Mouse (Mus musculus) bone marrow, adult 2 months (tissue): ENCODE measurements at regions not wholly inside any gene's neighbourhood (a gene's known extent, or its start where the extent isn't known, plus 50 kb on each side); places are given as distances from the start of the nearest gene placed in this dataset.
A peak's percentile ranks its signal among the peaks of the same experiment; 100 is the strongest.

ENCODE experiments used
- H3K27ac ChIP-seq: fragments of 200-500 bp; 2 replicates; pipeline ENCODE4 v1.5.1; 2012; ENCODE audit warnings: low read depth, mild to moderate bottlenecking, control low read depth, inconsistent platforms, low read length; ENCODE audit not compliant: control insufficient read depth, poor library complexity, insufficient read depth
- H3K4me1 ChIP-seq: fragments of 200-500 bp; 2 replicates; pipeline ENCODE4 v1.6.1; 2011; ENCODE audit warnings: low read length; ENCODE audit not compliant: control insufficient read depth, insufficient read depth
- H3K4me3 ChIP-seq: fragments of 200-500 bp; replicated peaks from 2 replicates; pipeline ENCODE3; 2011; ENCODE audit warnings: mild to moderate bottlenecking, low read depth, low read length, control low read depth; ENCODE audit not compliant: control insufficient read depth
- CTCF ChIP-seq: fragments of 200-500 bp; IDR thresholded peaks from 2 replicates; pipeline ENCODE4 v1.5.1; 2011; ENCODE audit warnings: low read length, control low read depth; ENCODE audit not compliant: control insufficient read depth, insufficient read depth
- POLR2A ChIP-seq: fragments of 200-500 bp; IDR thresholded peaks from 2 replicates; pipeline ENCODE4 v1.6.1; 2011; ENCODE audit warnings: low read depth, mild to moderate bottlenecking, control low read depth, low read length, borderline replicate concordance; ENCODE audit not compliant: control insufficient read depth
- WGBS: fragments of 180-500 bp; shearing (Covaris S2); methylation state at CpG from one replicate; pipeline ENCODE4 v1.1.7; 2018; 5-methylcytosine and 5-hydroxymethylcytosine counted together

DNA sequence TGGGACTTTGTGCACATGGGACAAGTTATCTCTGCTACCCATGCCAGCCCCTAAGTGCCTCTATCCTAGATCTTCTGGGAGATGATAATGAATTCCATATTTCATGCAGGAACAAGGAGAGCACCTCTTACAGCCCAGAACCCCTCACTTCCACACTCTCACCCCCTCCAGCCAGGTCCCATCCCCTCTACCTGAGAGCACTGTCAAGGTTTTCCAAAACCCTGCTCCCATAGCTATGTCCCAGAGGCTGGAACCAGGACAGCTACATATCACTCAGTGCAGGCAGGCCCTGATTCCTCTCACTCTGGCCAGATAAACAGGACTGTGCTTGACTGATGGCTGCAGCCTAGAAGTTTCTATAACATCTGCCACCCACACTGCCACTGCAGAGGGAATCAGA, 125.3 kb upstream of the Irx4 start:
- Histone ChIP-seq H3K27ac (no peak overlapping the region), H3K4me3 (no peak overlapping the region), H3K4me1 (no peaks in the 10 kb centered on the region)
- TF ChIP-seq CTCF (no peak), POLR2A (no peak)

DNA sequence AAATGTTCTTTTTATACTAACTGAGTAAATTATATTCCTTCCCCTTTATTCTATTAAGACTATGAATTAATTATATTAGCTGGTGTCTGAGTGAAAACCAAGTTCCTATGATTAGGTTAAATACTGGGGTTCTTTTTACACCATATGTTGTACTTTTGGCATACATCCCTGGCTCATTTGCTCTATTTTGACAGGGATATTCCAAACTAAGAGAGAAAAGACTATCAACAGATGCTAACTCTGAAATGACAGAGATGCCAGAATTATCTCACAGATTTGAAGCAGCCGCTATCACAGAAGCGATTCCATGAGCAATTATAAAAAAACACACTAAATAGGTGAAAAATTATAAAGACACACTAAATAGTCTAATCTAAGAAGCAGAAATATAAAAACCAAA, 119.0 kb upstream of the Irx4 start:
- no peak overlapping the region for H3K27ac ChIP-seq

DNA sequence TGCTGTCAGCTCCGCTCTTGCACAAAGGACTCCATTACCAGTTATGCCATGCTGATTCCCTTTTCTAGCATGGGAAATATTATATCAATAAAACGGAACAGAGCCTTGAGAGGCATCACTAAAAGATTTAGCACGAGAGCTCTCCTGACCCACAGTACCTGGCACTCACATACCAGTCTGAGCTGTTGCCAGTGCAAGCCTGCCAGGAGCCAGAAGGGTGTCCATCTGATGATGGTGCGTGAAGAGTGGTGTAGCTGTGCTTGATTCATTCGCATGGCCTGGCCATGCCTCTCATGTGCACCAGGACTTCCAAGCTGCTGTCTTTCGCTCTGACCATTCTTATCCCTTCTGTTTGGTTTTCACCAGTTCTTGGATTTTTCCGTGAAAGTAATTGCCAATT, 102.3 kb upstream of the Irx4 start:
- TF ChIP-seq POLR2A (no peak), CTCF (no peak)
- 74% methylated on average over 7 of the region's 7 CpGs for WGBS
- Histone ChIP-seq H3K4me1 (no peaks in the 10 kb centered on the region), H3K4me3 (no peak overlapping the region), H3K27ac (no peak overlapping the region)

More for the DNA sequence above, 119.0 kb upstream of the Irx4 start:
- 89% methylated on average over 2 of the region's 2 CpGs for WGBS
- Histone ChIP-seq H3K4me1 (no peaks in the 10 kb centered on the region), H3K4me3 (no peak overlapping the region)
- TF ChIP-seq CTCF: no peak
- no peak for TF ChIP-seq POLR2A

DNA sequence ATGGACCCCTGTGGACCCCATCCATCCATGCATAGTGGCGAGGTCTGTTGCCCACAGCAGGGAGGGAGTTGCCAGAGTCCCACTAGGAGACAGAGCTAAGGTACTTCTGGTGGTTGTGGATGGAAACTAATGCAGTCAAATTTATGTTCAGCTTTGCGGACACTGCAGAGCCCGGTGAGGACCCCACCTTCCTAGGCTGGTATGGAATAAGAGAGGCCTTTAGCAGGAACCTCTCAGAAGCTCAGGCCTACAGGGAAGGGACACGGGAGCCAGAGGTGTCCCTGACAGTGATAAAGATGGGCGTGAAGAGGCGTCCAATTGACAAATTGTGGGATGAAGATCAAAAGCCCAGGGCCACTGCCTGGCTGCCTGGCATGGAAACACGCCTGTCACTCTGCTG, 100.8 kb upstream of the Irx4 start:
- 38% methylated on average over 7 of the region's 7 CpGs for WGBS
- TF ChIP-seq CTCF (no peak), POLR2A (no peak)
- no peaks in the 10 kb centered on the region for H3K4me1 ChIP-seq
- H3K4me3 ChIP-seq: no peak overlapping the region
- no peak overlapping the region for H3K27ac ChIP-seq

DNA sequence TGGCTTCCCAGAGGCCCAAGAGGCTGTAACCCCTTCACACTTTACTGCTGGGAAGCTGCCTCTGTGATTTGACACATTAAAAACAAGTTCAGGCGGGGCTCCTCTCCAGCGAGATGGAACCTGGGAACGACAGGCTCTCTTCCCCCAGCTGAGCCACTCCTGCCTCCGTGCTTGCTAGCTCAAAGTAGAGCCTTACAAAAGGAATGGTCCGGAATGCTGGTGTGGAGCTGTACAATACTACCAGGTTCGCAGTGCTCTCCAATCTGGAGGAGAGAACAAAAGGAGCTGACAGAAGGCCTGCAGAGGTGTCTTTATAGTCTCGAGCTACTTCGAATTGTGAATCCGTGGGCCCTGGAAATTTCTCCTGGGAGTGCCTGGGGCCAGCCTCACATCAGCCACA, 100.4 kb upstream of the Irx4 start:
- Histone ChIP-seq H3K4me3 (no peak overlapping the region), H3K4me1 (no peaks in the 10 kb centered on the region), H3K27ac (no peak overlapping the region; the same call in 1 of the 2 replicates)
- 18% methylated on average over 9 of the region's 9 CpGs for WGBS
- no peak for TF ChIP-seq POLR2A
- no peak for TF ChIP-seq CTCF

DNA sequence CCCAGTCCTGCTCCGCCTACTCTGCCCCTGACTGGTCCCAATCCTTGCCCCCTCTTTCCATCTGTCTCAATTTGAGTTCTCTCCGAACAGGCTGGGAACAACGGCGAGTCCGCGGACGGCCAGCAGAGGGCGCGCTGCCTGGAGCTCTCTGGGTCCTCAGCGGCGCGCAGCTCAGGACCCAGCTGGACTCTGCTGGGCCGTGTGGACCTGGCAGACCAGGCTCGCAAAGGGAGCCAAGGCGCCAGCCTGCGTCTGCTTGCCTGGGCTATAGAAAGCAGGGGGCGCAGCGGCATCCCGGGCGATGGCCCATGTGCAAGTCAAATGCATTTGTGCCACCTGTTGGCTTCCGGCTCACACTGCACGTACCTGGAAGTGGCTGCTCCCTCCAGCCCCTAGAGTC, 100.0 kb upstream of the Irx4 start:
- TF ChIP-seq POLR2A (no peak), CTCF (peak; percentile 59)
- 4% methylated on average over 22 of the region's 22 CpGs for WGBS
- Histone ChIP-seq H3K27ac (no peak overlapping the region; the same call in 1 of the 2 replicates), H3K4me3 (no peak overlapping the region), H3K4me1 (no peaks in the 10 kb centered on the region)

DNA sequence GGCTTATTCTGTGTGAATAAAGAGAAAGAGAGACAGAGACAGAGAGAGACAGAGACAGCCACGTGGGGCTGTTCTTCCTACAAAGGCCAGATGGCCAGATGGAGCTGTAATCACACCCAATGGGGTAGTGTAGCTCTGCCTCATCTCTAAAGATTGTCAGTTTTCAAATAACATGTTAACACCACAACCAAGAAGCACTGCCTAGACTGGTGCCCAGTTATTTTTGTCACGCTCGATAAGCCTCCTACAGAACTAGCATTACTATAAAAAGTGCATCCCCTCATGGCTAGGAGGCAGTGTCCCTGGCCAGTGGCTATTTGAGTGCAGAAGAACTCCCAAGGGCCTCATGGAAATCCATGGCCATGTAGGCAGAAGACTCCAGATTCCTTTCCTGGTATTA, 90.0 kb upstream of the Irx4 start:
- Histone ChIP-seq H3K4me3 (no peak overlapping the region), H3K27ac (no peak overlapping the region), H3K4me1 (no peaks in the 10 kb centered on the region)
- 60% methylated on average over 3 of the region's 3 CpGs for WGBS
- TF ChIP-seq POLR2A: no peak
- no peak for TF ChIP-seq CTCF

DNA sequence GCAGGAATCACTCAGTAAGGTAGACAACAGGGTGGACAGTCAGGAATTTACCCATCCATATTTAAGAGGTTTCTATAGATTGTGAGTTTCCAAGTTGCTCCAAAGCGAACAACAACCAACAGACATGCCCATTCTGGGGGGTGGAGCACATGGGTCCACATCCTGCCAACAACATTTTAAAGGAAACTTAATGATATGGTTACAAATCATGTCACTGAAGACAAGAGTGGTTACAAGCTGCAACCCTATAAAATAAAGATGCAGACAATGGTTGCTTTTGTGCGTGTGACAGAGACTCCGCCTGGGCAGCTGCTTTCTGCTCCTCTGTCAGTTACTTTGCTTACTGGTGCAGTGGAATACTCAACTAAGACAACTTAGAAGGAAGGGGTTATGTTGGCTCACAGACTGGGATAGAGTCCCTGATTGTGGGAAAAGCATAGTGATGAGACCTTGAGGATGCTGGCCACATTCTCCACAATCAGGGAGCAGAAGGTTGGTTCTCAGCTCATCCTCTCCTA, 52.3 kb upstream of the Irx4 start:
- no peak overlapping the region for H3K4me3 ChIP-seq
- H3K4me1 ChIP-seq: no peaks in the 10 kb centered on the region
- TF ChIP-seq POLR2A (no peak), CTCF (no peak)
- H3K27ac ChIP-seq: no peak overlapping the region
- WGBS: 81% methylated on average over 3 of the region's 3 CpGs
